Mouse (Mus musculus) myocyte (in vitro differentiated cells): ENCODE results near the gene Tnfsf13. TPM values are rescaled to one million over a fixed set of nuclear protein-coding genes. Genes with fewer than 3 reads are reported as not detected.

Experiments
- H3K27me3 ChIP-seq: one replicate; pipeline ENCODE4 v1.6.1; 2011; ENCODE audit not compliant: control insufficient read depth, insufficient read depth, insufficient read length
- H3K36me3 ChIP-seq: one replicate; pipeline ENCODE4 v1.6.1; 2011; ENCODE audit not compliant: control insufficient read depth, insufficient read depth
- H3K4me2 ChIP-seq: one replicate; pipeline ENCODE4 v1.6.1; 2011; ENCODE audit warnings: low read depth, control low read depth
- H3K4me3 ChIP-seq: one replicate; pipeline ENCODE4 v1.5.1; 2011; ENCODE audit warnings: mild to moderate bottlenecking, control low read depth, moderate library complexity
- H3K79me2 ChIP-seq: one replicate; pipeline ENCODE4 v1.6.1; 2011; ENCODE audit not compliant: control insufficient read depth, insufficient read depth
- H3ac ChIP-seq: one replicate; pipeline ENCODE4 v1.6.1; 2011; ENCODE audit not compliant: control insufficient read depth, insufficient read length
- CEBPB ChIP-seq: IDR thresholded peaks from 2 replicates; pipeline ENCODE4 v1.6.1; 2011; ENCODE audit warnings: mild to moderate bottlenecking, moderate library complexity; ENCODE audit not compliant: poor library complexity, insufficient read depth, severe bottlenecking
- E2F4 ChIP-seq: IDR thresholded peaks from one replicate; pipeline ENCODE4 v1.6.1; 2011; ENCODE audit warnings: mild to moderate bottlenecking, control low read depth, moderate library complexity; ENCODE audit not compliant: insufficient read depth
- MAX ChIP-seq: IDR thresholded peaks from one replicate; pipeline ENCODE4 v1.6.1; 2011; ENCODE audit warnings: low read depth, mild to moderate bottlenecking, control low read depth
- MYOD1 ChIP-seq, 3 experiments: IDR thresholded peaks; one replicate each; pipeline ENCODE4 v1.6.1; 2011; ENCODE audit warnings: control low read depth in 2 of 3, low read depth in 2 of 3, mild to moderate bottlenecking in 2 of 3, moderate library complexity in 1 of 3; ENCODE audit not compliant: insufficient read length in 2 of 3, control insufficient read depth in 1 of 3
- MYOG ChIP-seq, 3 experiments: IDR thresholded peaks; one replicate each; pipeline ENCODE4 v1.6.1; 2011; ENCODE audit warnings: control low read depth in 2 of 3, low read depth in 2 of 3, mild to moderate bottlenecking in 2 of 3; ENCODE audit not compliant: insufficient read length in 2 of 3, control insufficient read depth in 1 of 3, insufficient read depth in 1 of 3
- POLR2A ChIP-seq: IDR thresholded peaks from one replicate; pipeline ENCODE4 v1.6.1; 2011; ENCODE audit warnings: low read depth, mild to moderate bottlenecking, control low read depth, moderate library complexity; ENCODE audit not compliant: insufficient read length
- POLR2AphosphoS2 ChIP-seq: IDR thresholded peaks from one replicate; pipeline ENCODE4 v1.6.1; 2011; ENCODE audit warnings: low read depth, control low read depth; ENCODE audit not compliant: insufficient read length
- REST ChIP-seq: IDR thresholded peaks from one replicate; pipeline ENCODE4 v1.6.1; 2011; ENCODE audit warnings: mild to moderate bottlenecking, control low read depth, moderate library complexity; ENCODE audit not compliant: insufficient read depth, insufficient read length
- SRF ChIP-seq: IDR thresholded peaks from one replicate; pipeline ENCODE4 v1.6.1; 2011; ENCODE audit warnings: low read depth; ENCODE audit not compliant: control insufficient read depth, insufficient read length
- TCF12 ChIP-seq: IDR thresholded peaks from one replicate; pipeline ENCODE4 v1.6.1; 2011; ENCODE audit warnings: mild to moderate bottlenecking, control low read depth; ENCODE audit not compliant: poor library complexity, insufficient read depth, severe bottlenecking
- TCF3 ChIP-seq: IDR thresholded peaks from one replicate; pipeline ENCODE4 v1.6.1; 2011; ENCODE audit warnings: low read depth, control low read depth; ENCODE audit not compliant: insufficient read length
- USF1 ChIP-seq: IDR thresholded peaks from one replicate; pipeline ENCODE4 v1.6.1; 2011; ENCODE audit warnings: low read depth, mild to moderate bottlenecking, control low read depth, moderate library complexity
- polyA plus RNA-seq: library from polyadenylated mRNA; unstranded; fragments of >200 nt; fragmentation: generic; extraction: Trizol; gene quantifications from one replicate; pipeline ENCODE4 v1.2.1, GENCODE M21; 2012; ENCODE audit warnings: missing spikeins

The Tnfsf13 gene
- polyA plus RNA-seq, 1 experiment, result 0.07 TPM

DNA sequence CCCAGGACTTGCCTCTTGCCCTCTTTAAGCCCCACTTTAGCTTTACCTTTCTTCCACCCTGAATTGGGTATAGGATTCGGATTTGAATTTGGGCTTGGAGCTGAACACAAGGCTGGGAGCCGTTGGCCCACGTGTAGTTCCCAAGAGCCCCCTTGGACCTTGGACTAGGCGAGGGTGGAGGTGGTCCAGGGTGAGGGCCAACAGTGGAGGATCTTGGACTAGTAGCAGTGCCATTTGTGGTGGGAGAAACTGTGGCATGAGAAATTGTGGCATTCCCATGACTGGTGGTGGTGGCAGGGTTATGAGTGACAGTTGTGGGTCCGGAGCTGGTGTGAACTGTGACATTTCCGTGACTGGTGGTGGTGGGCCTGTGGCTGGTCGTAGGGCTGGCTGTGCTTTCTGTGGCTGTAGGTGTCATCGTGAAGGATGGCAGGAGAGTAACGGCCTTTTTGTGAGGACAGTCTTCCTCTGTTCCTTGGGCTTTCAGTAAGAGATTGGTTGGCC, 20.1 kb downstream of the Tnfsf13 start:
- Histone ChIP-seq H3K36me3 (peaks cover 48% of the 10 kb centered on the region), H3K4me2 (no peak overlapping the region), H3K27me3 (no peaks in the 10 kb centered on the region), H3K4me3 (no peak overlapping the region), H3K79me2 (peaks cover 35% of the 10 kb centered on the region), H3ac (no peak overlapping the region)
- TF ChIP-seq SRF (no peak), TCF12 (no peak), POLR2A (peak; percentile 58), TCF3 (no peak), MYOG (IDR thresholded peaks at IDR 0.05; ENCODE audit: control insufficient read depth in 1 of 3, insufficient read depth in 1 of 3, insufficient read length in 2 of 3, low read depth in 2 of 3) (no peak), POLR2AphosphoS2 (peak; percentile 99), E2F4 (no peak), MYOD1 (IDR thresholded peaks at IDR 0.05; ENCODE audit: control insufficient read depth in 1 of 3, insufficient read length in 2 of 3, low read depth in 2 of 3) (no peak)

- no peak overlapping the region for H3K4me2 ChIP-seq
- H3K27me3 ChIP-seq, result no peaks in the 10 kb centered on the region
- no peak for TF ChIP-seq MAX
- no peak for TF ChIP-seq E2F4
- TF ChIP-seq POLR2AphosphoS2, result no peak
- no peak for TF ChIP-seq CEBPB
- TF ChIP-seq REST, result no peak
- no peak for TF ChIP-seq TCF12
- no peak for TF ChIP-seq TCF3
- TF ChIP-seq USF1, result no peak
- no peak for TF ChIP-seq MYOD1 (IDR thresholded peaks at IDR 0.05; ENCODE audit: control insufficient read depth in 1 of 3, insufficient read length in 2 of 3, low read depth in 2 of 3)
- H3K36me3 ChIP-seq, result peaks cover 41% of the 10 kb centered on the region
- H3K79me2 ChIP-seq, result peaks cover 35% of the 10 kb centered on the region
- H3K4me3 ChIP-seq, result no peak overlapping the region
- H3ac ChIP-seq, result no peak overlapping the region
Measured at GRCm38 (mm10) chr11:69664841-69665240, 20.7 kb downstream of the Tnfsf13 start.

DNA sequence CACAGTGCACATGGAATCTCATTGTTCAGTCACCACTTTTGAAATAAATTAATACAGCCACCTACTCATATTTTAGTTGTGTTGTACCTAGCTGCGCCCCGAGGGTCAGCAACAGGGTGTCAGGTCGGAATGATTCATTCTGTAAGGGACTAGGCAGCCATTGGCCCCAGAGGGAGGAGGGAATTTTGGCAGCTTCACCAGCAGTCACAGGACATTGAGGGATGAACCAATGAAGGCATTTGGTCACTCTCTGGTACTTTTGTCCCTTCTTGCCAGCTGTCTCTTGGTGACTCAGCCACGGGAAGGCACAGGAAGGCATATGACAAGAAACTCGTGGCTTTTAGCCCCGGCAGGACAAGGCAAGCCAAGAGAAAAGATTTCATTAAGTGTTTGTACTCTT, 21.8 kb downstream of the Tnfsf13 start:
- TF ChIP-seq MYOG (IDR thresholded peaks at IDR 0.05; ENCODE audit: control insufficient read depth in 1 of 3, insufficient read depth in 1 of 3, insufficient read length in 2 of 3, low read depth in 2 of 3), result peak in 2 of 3 experiments; percentile 62 to 76
- TF ChIP-seq POLR2AphosphoS2, result peak; percentile 59
- peak in 2 of 3 experiments; percentile 60 for TF ChIP-seq MYOD1 (IDR thresholded peaks at IDR 0.05; ENCODE audit: control insufficient read depth in 1 of 3, insufficient read length in 2 of 3, low read depth in 2 of 3)
- no peak for TF ChIP-seq SRF
- Histone ChIP-seq H3ac (no peak overlapping the region), H3K27me3 (no peaks in the 10 kb centered on the region), H3K4me3 (no peak overlapping the region), H3K79me2 (peaks cover 27% of the 10 kb centered on the region), H3K36me3 (peaks cover 31% of the 10 kb centered on the region), H3K4me2 (peak overlapping the region; percentile 35)

DNA sequence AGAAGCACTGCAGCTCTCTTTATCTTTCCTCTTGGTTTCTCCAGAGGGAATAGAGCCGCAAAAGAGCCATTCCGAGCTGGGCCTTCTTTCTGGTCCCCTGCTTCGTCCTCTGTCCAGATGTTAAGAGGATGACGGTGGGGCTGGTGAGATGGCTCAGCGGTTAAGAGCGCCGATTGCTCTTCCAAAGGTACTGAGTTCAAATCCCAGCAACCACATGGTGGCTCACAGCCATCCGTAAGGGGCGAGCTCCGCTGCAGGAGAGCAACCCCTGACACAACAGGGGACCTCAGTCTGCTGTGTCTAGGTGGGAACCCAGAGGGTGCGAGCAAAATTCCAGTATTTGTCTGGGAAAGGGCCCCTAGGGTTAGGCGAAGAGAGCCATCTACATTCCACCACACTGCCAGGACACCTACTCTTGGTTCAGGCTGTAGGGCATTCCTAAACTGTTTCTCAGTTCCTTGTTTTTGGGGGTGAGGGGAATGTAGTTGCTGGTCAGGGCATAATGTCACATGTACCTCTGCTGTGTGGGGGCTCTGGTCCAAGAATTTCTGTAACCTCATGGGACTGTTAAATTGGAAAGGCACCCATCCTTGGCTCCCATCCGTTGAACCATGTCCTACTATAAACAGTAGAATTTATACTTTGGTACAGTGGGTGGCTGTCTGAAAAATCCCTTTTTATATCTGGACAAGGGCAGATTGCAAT, 22.5 kb downstream of the Tnfsf13 start:
- no peak for TF ChIP-seq SRF
- TF ChIP-seq TCF3, result no peak
- peak overlapping the region; percentile 29 for H3ac ChIP-seq
- H3K4me3 ChIP-seq, result peak overlapping the region; percentile 63
- peak overlapping the region; percentile 92 for H3K4me2 ChIP-seq
- H3K36me3 ChIP-seq, result peaks cover 24% of the 10 kb centered on the region
- H3K79me2 ChIP-seq, result peaks cover 23% of the 10 kb centered on the region
- no peaks in the 10 kb centered on the region for H3K27me3 ChIP-seq

GRCm38 (mm10) chr11:69662213-69662966, 23.2 kb downstream of the Tnfsf13 start, which contains the start of gene Mpdu1:
Mpdu1 (minus strand) TSS chr11:69662642.
- H3K79me2 ChIP-seq, result peaks cover 23% of the 10 kb centered on the region
- peak within 1 kb of the TSS; percentile 92 for H3K4me2 ChIP-seq
- H3ac ChIP-seq, result peak within 1 kb of the TSS; percentile 29
- H3K27me3 ChIP-seq, result no peaks in the 10 kb centered on the region
- H3K36me3 ChIP-seq, result peaks cover 17% of the 10 kb centered on the region
- H3K4me3 ChIP-seq, result peak within 1 kb of the TSS; percentile 63
- TF ChIP-seq POLR2A (peak; percentile 90), E2F4 (peak; percentile 85), SRF (peak; percentile 100), MYOG (IDR thresholded peaks at IDR 0.05; ENCODE audit: control insufficient read depth in 1 of 3, insufficient read depth in 1 of 3, insufficient read length in 2 of 3, low read depth in 2 of 3) (no peak), POLR2AphosphoS2 (peak; percentile 91), REST (no peak)
